Mouse (Mus musculus) embryonic facial prominence, embryonic 11.5 days (tissue): Measurements from ENCODE around the gene Ndufa4l2. TPM values are rescaled to one million over a fixed set of nuclear protein-coding genes. Genes with fewer than 3 reads are reported as not detected.

ENCODE experiments used
- ATAC-seq: fragments of 200-750 bp; cut with Nextera tagmentation; replicated peaks from 2 replicates; pipeline ENCODE4 v1.8.0; 2017; ENCODE audit warnings: low read depth; ENCODE audit not compliant: insufficient number of reproducible peaks, low FRiP score, low TSS enrichment
- DNase-seq: peaks from one replicate; pipeline ENCODE4 v3.0.0-alpha.2; 2015; ENCODE audit warnings: low spot score
- H3K27ac ChIP-seq: fragments of 300-500 bp; sonication (generic); replicated peaks from 2 replicates; pipeline ENCODE4 v1.5.1; 2014; ENCODE audit warnings: mild to moderate bottlenecking, low read depth, low read length, control low read depth
- H3K27me3 ChIP-seq: fragments of 300-500 bp; sonication (generic); 2 replicates; pipeline ENCODE4 v1.6.1; 2014; ENCODE audit warnings: mild to moderate bottlenecking, low read length, moderate library complexity, mixed read lengths; ENCODE audit not compliant: control insufficient read depth, insufficient read depth
- H3K36me3 ChIP-seq: fragments of 300-500 bp; sonication (generic); replicated peaks from 2 replicates; pipeline ENCODE4 v1.6.1; 2014; ENCODE audit warnings: low read depth, mild to moderate bottlenecking, low read length, moderate library complexity, mixed read lengths; ENCODE audit not compliant: control insufficient read depth, insufficient read depth
- H3K4me1 ChIP-seq: fragments of 300-500 bp; sonication (generic); 2 replicates; pipeline ENCODE4 v1.6.1; 2014; ENCODE audit warnings: low read length, mixed read lengths; ENCODE audit not compliant: control insufficient read depth, insufficient read depth
- H3K4me2 ChIP-seq: fragments of 300-500 bp; sonication (generic); 2 replicates; pipeline ENCODE4 v1.6.1; 2014; ENCODE audit warnings: low read depth, mild to moderate bottlenecking, control low read depth, low read length, moderate library complexity
- H3K4me3 ChIP-seq: fragments of 300-500 bp; sonication (generic); 2 replicates; pipeline ENCODE4 v1.5.1; 2014; ENCODE audit warnings: low read depth, low read length, control low read depth
- H3K9ac ChIP-seq: fragments of 300-500 bp; sonication (generic); replicated peaks from 2 replicates; pipeline ENCODE4 v1.6.1; 2014; ENCODE audit warnings: mild to moderate bottlenecking, control low read depth, low read length
- H3K9me3 ChIP-seq: fragments of 300-500 bp; sonication (generic); replicated peaks from 2 replicates; pipeline ENCODE4 v1.6.1; 2016; ENCODE audit warnings: mild to moderate bottlenecking, low read length, inconsistent platforms, mixed read lengths; ENCODE audit not compliant: control insufficient read depth
- WGBS: fragments of 180-500 bp; shearing (Covaris S2); extraction: QIAGEN DNeasy Blood & Tissue Kit; methylation state at CpG from one replicate; pipeline ENCODE4 v1.1.7; 2014; 5-methylcytosine and 5-hydroxymethylcytosine counted together
- polyA plus RNA-seq: library from polyadenylated mRNA; unstranded; fragments of >200 nt; fragmentation: Nextera tagmentation; extraction: Ambion mirVana; gene quantifications from 2 replicates; pipeline ENCODE4 v1.2.1, GENCODE M21; 2014

The Ndufa4l2 gene
- polyA plus RNA-seq, 1 experiment from 2014 or later = 2.8 TPM

GRCm38 (mm10) chr10:127516576-127517260 is 2.0 kb downstream of the Ndufa4l2 start:
- Histone ChIP-seq H3K9me3 (no peaks in the 10 kb centered on the region), H3K27ac (no peak overlapping the region), H3K4me3 (peak overlapping the region; percentile 25), H3K36me3 (no peaks in the 10 kb centered on the region; the same call in 1 of the 2 replicates), H3K4me2 (peak overlapping the region; percentile 36), H3K27me3 (peaks cover 34% of the 10 kb centered on the region), H3K4me1 (peaks cover 31% of the 10 kb centered on the region), H3K9ac (peak overlapping the region; percentile 40; the same call in 1 of the 2 replicates)
- no peak for DNase-seq
- no peak for ATAC-seq
- 7% methylated on average over 29 of the region's 30 CpGs for WGBS

- H3K36me3 ChIP-seq = no peaks in the 10 kb centered on the region; the same call in 1 of the 2 replicates
- H3K4me2 ChIP-seq = no peak overlapping the region
- H3K9me3 ChIP-seq = no peaks in the 10 kb centered on the region
- ATAC-seq (no peak), DNase-seq (no peak)
- no peak overlapping the region for H3K4me3 ChIP-seq
- 91% methylated on average over 22 of the region's 22 CpGs for WGBS
- no peak overlapping the region for H3K27ac ChIP-seq
- H3K27me3 ChIP-seq = peaks cover 29% of the 10 kb centered on the region
- H3K4me1 ChIP-seq = peaks cover 29% of the 10 kb centered on the region
- no peak overlapping the region for H3K9ac ChIP-seq
These were observed 3.2 kb downstream of the Ndufa4l2 start for GRCm38 (mm10) chr10:127517941-127518340.

GRCm38 (mm10) chr10:127519041-127519701 is 4.4 kb downstream of the Ndufa4l2 start:
- peaks cover 19% of the 10 kb centered on the region for H3K4me1 ChIP-seq
- no peak overlapping the region for H3K4me2 ChIP-seq
- no peaks in the 10 kb centered on the region; the same call in 1 of the 2 replicates for H3K36me3 ChIP-seq
- H3K27ac ChIP-seq = no peak overlapping the region
- peaks cover 20% of the 10 kb centered on the region for H3K27me3 ChIP-seq
- DNase-seq = no peak
- 90% methylated on average over 26 of the region's 26 CpGs for WGBS
- no peak for ATAC-seq
- no peaks in the 10 kb centered on the region for H3K9me3 ChIP-seq
- H3K9ac ChIP-seq = no peak overlapping the region
- H3K4me3 ChIP-seq = no peak overlapping the region

GRCm38 (mm10) chr10:127519903-127520713 is 5.3 kb downstream of the Ndufa4l2 start:
- Histone ChIP-seq H3K27ac (no peak overlapping the region), H3K9me3 (no peaks in the 10 kb centered on the region), H3K36me3 (no peaks in the 10 kb centered on the region; the same call in 1 of the 2 replicates), H3K4me3 (no peak overlapping the region), H3K4me1 (peaks cover 22% of the 10 kb centered on the region), H3K9ac (no peak overlapping the region), H3K4me2 (no peak overlapping the region), H3K27me3 (peaks cover 20% of the 10 kb centered on the region)
- WGBS = 92% methylated on average over 37 of the region's 37 CpGs
- ATAC-seq (no peak), DNase-seq (no peak)

GRCm38 (mm10) chr10:127520714-127521357 is 6.1 kb downstream of the Ndufa4l2 start:
- H3K9ac ChIP-seq = peak overlapping the region; percentile 1; the same call in 1 of the 2 replicates
- H3K4me2 ChIP-seq = 0 out of 2 replicates have a peak overlapping the region, but pooled peaks have one; percentile 80
- no peak for DNase-seq
- H3K36me3 ChIP-seq = no peaks in the 10 kb centered on the region; the same call in 1 of the 2 replicates
- H3K4me3 ChIP-seq = no peak overlapping the region
- H3K27ac ChIP-seq = no peak overlapping the region
- no peak for ATAC-seq
- WGBS = 81% methylated on average over 20 of the region's 20 CpGs
- no peaks in the 10 kb centered on the region for H3K9me3 ChIP-seq
- peaks cover 20% of the 10 kb centered on the region for H3K27me3 ChIP-seq
- peaks cover 24% of the 10 kb centered on the region for H3K4me1 ChIP-seq

- 10% methylated on average over 12 of the region's 12 CpGs for WGBS
- no peak overlapping the region for H3K27ac ChIP-seq
- peak overlapping the region; percentile 80 for H3K4me2 ChIP-seq
- DNase-seq (no peak), ATAC-seq (no peak)
- peak overlapping the region; percentile 61 for H3K9ac ChIP-seq
- no peaks in the 10 kb centered on the region for H3K9me3 ChIP-seq
- H3K4me1 ChIP-seq = peaks cover 17% of the 10 kb centered on the region
- peaks cover 26% of the 10 kb centered on the region for H3K27me3 ChIP-seq
- H3K4me3 ChIP-seq = peak overlapping the region; percentile 43
- no peaks in the 10 kb centered on the region; the same call in 1 of the 2 replicates for H3K36me3 ChIP-seq
These were observed 6.9 kb downstream of the Ndufa4l2 start for GRCm38 (mm10) chr10:127521611-127522080.

GRCm38 (mm10) chr10:127522088-127522581 is 7.4 kb downstream of the Ndufa4l2 start, which contains the start of gene Shmt2:
TSS of gene Shmt2 (minus strand) at chr10:127522444.
- under 1% methylated on average over 21 of the region's 21 CpGs for WGBS
- H3K27me3 ChIP-seq = peaks cover 29% of the 10 kb centered on the region
- peak within 1 kb of the TSS; percentile 43 for H3K4me3 ChIP-seq
- peak within 1 kb of the TSS; percentile 61 for H3K9ac ChIP-seq
- H3K4me2 ChIP-seq = peak within 1 kb of the TSS; percentile 80
- no peaks in the 10 kb centered on the region; the same call in 1 of the 2 replicates for H3K36me3 ChIP-seq
- no peak within 1 kb of the TSS for H3K27ac ChIP-seq
- no peaks in the 10 kb centered on the region for H3K9me3 ChIP-seq
- H3K4me1 ChIP-seq = peaks cover 12% of the 10 kb centered on the region
- peak; percentile 98 for DNase-seq
- 0 out of 2 replicates have a peak, but pooled peaks have one; percentile 31 for ATAC-seq
